Mouse (Mus musculus) testis, adult 2 months (tissue): ENCODE measurements around the gene Arpc5.

ENCODE experiments used
- CTCF ChIP-seq: fragments of 200-500 bp; IDR thresholded peaks from 2 replicates; pipeline ENCODE4 v1.5.1; 2012; ENCODE audit warnings: low read depth, mild to moderate bottlenecking, inconsistent platforms, low read length, moderate library complexity; ENCODE audit not compliant: control insufficient read depth, insufficient read depth, insufficient replicate concordance
- POLR2A ChIP-seq: fragments of 200-500 bp; IDR thresholded peaks from 2 replicates; pipeline ENCODE4 v1.6.1; 2012; ENCODE audit warnings: low read depth, mild to moderate bottlenecking, inconsistent platforms, low read length, moderate library complexity; ENCODE audit not compliant: control insufficient read depth

DNA sequence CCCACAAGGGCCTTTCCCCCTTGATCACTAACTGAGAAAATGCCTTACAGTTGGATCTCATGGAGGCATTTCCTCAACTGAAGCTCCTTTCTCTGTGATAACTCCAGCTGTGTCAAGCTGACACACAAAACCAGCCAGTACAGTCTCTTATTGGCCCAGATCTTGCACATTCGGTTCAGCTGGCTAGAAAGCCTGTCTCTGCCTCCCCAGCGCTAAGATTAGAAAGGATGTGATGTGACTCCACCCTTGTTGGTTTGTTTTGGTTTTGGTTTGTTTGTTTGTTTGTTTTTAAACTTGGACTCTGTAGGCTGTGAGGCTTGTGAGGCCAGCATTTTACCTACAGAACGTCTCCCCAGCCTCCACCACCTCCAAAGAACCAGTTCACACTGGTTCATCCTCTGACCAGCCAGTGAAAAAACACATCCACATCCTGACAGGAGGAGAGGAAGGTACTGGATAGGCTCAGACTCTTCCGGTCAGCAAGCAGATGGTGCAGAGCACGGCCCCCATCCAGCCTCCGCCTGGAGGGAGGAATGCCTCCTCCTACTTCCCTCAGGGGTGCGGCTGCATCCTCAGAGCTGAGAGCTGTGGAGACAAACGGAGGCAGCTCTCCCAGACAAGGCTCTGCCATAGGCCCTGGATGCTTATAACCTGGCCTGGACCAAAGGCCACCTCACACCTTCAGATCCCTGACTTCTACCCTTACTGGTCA is 43.4 kb downstream of the Arpc5 start:
- TF ChIP-seq CTCF (no peak), POLR2A (no peak)
